Mouse (Mus musculus) embryonic fibroblast, embryonic 13.5 days (primary cell): ENCODE results near the gene Rab5c.

Source experiments
- CTCF ChIP-seq: IDR thresholded peaks from 2 replicates; pipeline ENCODE4 v1.5.1; 2011; ENCODE audit warnings: mild to moderate bottlenecking, control low read depth, low read length, moderate library complexity, borderline replicate concordance; ENCODE audit not compliant: insufficient read depth
- POLR2A ChIP-seq: IDR thresholded peaks from 2 replicates; pipeline ENCODE4 v1.6.1; 2011; ENCODE audit warnings: low read depth, mild to moderate bottlenecking, control low read depth, low read length, moderate library complexity

- TF ChIP-seq CTCF (no peak), POLR2A (no peak)
Measured at GRCm38 (mm10) chr11:100759611-100760233, 21.7 kb upstream of the Rab5c start, which contains the start of gene Kcnh4.
